Mouse (Mus musculus) embryonic fibroblast, embryonic 13.5 days (primary cell): Measurements from ENCODE around the gene Fam19a2.

Experiments used
- CTCF ChIP-seq: IDR thresholded peaks from 2 replicates; pipeline ENCODE4 v1.5.1; 2011; ENCODE audit warnings: mild to moderate bottlenecking, control low read depth, low read length, moderate library complexity, borderline replicate concordance; ENCODE audit not compliant: insufficient read depth
- POLR2A ChIP-seq: IDR thresholded peaks from 2 replicates; pipeline ENCODE4 v1.6.1; 2011; ENCODE audit warnings: low read depth, mild to moderate bottlenecking, control low read depth, low read length, moderate library complexity

DNA sequence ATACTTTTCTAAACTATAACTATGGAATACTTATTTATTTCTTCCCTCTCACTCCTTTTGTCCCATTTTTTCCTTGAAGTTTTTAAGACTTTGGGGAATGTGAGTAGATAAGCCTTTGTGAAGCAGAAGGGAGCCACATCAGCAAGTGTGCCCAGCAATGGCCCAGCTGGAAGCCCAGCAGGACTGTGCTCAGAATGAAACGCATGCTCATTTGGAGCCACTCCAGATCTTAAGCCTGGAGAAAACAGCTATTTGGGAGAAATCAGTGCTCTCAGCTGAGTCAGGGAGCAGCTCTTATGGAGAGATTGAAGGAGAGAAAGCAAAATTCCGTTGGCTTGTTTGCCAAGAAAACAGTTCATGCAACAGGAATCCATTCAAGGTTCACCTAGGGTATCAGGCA lies 341.9 kb downstream of the Fam19a2 start:
- no peak for TF ChIP-seq POLR2A
- TF ChIP-seq CTCF: no peak
